Mouse (Mus musculus) E14TG2a.4 (cell line): ENCODE measurements around the gene Actr1a.

Experiments used
- CTCF ChIP-seq: conservative IDR thresholded peaks from 2 replicates; pipeline ENCODE4 v1.5.1; 2014; ENCODE audit warnings: low read length
- NANOG ChIP-seq: IDR thresholded peaks from 2 replicates; pipeline ENCODE4 v1.6.1; 2014; ENCODE audit warnings: borderline replicate concordance, low read length, mixed read lengths
- POU5F1 ChIP-seq: IDR thresholded peaks from 2 replicates; pipeline ENCODE4 v1.6.1; 2014; ENCODE audit warnings: low read length, borderline replicate concordance

DNA sequence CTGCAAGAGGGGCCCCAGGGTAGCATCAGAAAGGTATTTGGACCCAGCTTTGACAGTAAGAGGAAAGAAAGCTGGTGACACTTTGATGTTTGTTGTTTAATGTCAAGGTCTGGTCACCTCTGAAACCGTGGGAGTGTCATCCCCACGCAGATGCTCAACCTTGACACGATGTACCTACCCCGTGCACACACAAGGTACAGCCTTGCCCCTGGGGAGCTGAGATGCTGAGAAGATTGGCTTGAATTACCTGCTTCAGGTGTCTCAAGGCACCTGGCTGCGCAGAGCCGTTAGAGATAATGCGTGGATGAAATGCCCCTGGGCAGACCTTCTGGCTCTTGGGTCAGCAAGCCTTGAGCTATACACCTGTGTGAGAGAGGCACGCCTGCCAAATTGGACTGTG is 18.9 kb upstream of the Actr1a start:
- no peak for TF ChIP-seq CTCF
- TF ChIP-seq POU5F1, result no peak
- no peak for TF ChIP-seq NANOG
